Mouse (Mus musculus) embryonic fibroblast, embryonic 13.5 days (primary cell): ENCODE results near the gene Acsm5.

ENCODE experiments used
- CTCF ChIP-seq: IDR thresholded peaks from 2 replicates; pipeline ENCODE4 v1.5.1; 2011; ENCODE audit warnings: mild to moderate bottlenecking, control low read depth, low read length, moderate library complexity, borderline replicate concordance; ENCODE audit not compliant: insufficient read depth
- POLR2A ChIP-seq: IDR thresholded peaks from 2 replicates; pipeline ENCODE4 v1.6.1; 2011; ENCODE audit warnings: low read depth, mild to moderate bottlenecking, control low read depth, low read length, moderate library complexity

- no peak for TF ChIP-seq POLR2A
- no peak for TF ChIP-seq CTCF
These were observed 7.2 kb downstream of the Acsm5 start for GRCm38 (mm10) chr7:119526486-119526885.
